Mouse (Mus musculus) heart, embryonic 14.5 days (tissue): Measurements from ENCODE around the gene Alpl. TPM values are rescaled to one million over a fixed set of nuclear protein-coding genes. Genes with fewer than 3 reads are reported as not detected.

Source experiments
- ATAC-seq: fragments of 200-750 bp; cut with Nextera tagmentation; 2 replicates; pipeline ENCODE4 v1.8.0; 2017; ENCODE audit warnings: low read depth, moderate TSS enrichment; ENCODE audit not compliant: insufficient number of reproducible peaks, insufficient read depth, low FRiP score
- H3K27ac ChIP-seq, 2 experiments: fragments of 200-500 bp in 1 of 2; fragments of 300-500 bp in 1 of 2; sonication (generic) in 1 of 2; replicated peaks in 1 of 2; 2 replicates each; pipeline ENCODE4 v1.5.1; 2012 to 2014; ENCODE audit warnings: low read depth in 2 of 2, low read length in 2 of 2, control low read depth in 1 of 2, mild to moderate bottlenecking in 1 of 2, mixed read lengths in 1 of 2; ENCODE audit not compliant: control insufficient read depth in 1 of 2, insufficient read depth in 1 of 2
- H3K27me3 ChIP-seq: fragments of 300-500 bp; sonication (generic); 2 replicates; pipeline ENCODE4 v1.6.1; 2014; ENCODE audit warnings: mild to moderate bottlenecking, low read length, control low read depth; ENCODE audit not compliant: control insufficient read depth, insufficient read depth
- H3K36me3 ChIP-seq: fragments of 300-500 bp; sonication (generic); 2 replicates; pipeline ENCODE4 v1.6.1; 2014; ENCODE audit warnings: mild to moderate bottlenecking, control low read depth, low read length, mixed read lengths; ENCODE audit not compliant: control insufficient read depth, insufficient read depth
- H3K4me1 ChIP-seq, 2 experiments: fragments of 200-500 bp in 1 of 2; fragments of 300-500 bp in 1 of 2; sonication (generic) in 1 of 2; 2 replicates each; pipeline ENCODE4 v1.6.1; 2012 to 2014; ENCODE audit warnings: low read length in 2 of 2, control low read depth in 1 of 2, mixed read lengths in 1 of 2; ENCODE audit not compliant: control insufficient read depth in 2 of 2, insufficient read depth in 2 of 2
- H3K4me2 ChIP-seq: fragments of 300-500 bp; sonication (generic); 2 replicates; pipeline ENCODE4 v1.6.1; 2014; ENCODE audit warnings: mild to moderate bottlenecking, low read length
- H3K4me3 ChIP-seq, 2 experiments: fragments of 200-500 bp in 1 of 2; fragments of 300-500 bp in 1 of 2; sonication (generic) in 1 of 2; 2 replicates each; pipeline ENCODE4 v1.5.1; 2012 to 2014; ENCODE audit warnings: low read length in 2 of 2, mild to moderate bottlenecking in 2 of 2, control low read depth in 1 of 2, low read depth in 1 of 2, moderate library complexity in 1 of 2; ENCODE audit not compliant: control insufficient read depth in 1 of 2, insufficient read depth in 1 of 2
- H3K9ac ChIP-seq: fragments of 300-500 bp; sonication (generic); 2 replicates; pipeline ENCODE4 v1.6.1; 2014; ENCODE audit warnings: mild to moderate bottlenecking, low read length
- H3K9me3 ChIP-seq: fragments of 300-500 bp; sonication (generic); 2 replicates; pipeline ENCODE4 v1.6.1; 2016; ENCODE audit warnings: low read length, control low read depth; ENCODE audit not compliant: control insufficient read depth
- WGBS: fragments of 180-500 bp; shearing (Covaris S2); extraction: QIAGEN DNeasy Blood & Tissue Kit; methylation state at CpG from one replicate; pipeline ENCODE4 v1.1.7; 2014; 5-methylcytosine and 5-hydroxymethylcytosine counted together
- polyA plus RNA-seq: library from polyadenylated mRNA; unstranded; fragments of >200 nt; fragmentation: Nextera tagmentation; extraction: Ambion mirVana; gene quantifications from 2 replicates; pipeline ENCODE4 v1.2.1, GENCODE M21; 2014

The Alpl gene
- polyA plus RNA-seq, 1 experiment from 2014 or later, result 2.2 TPM

- no peaks in the 10 kb centered on the region for H3K36me3 ChIP-seq
- H3K4me3 ChIP-seq, result no peak overlapping the region
- H3K27me3 ChIP-seq, result no peaks in the 10 kb centered on the region; the same call in 1 of the 2 replicates
- no peak overlapping the region for H3K27ac ChIP-seq
- WGBS, result 53% methylated on average over 14 of the region's 14 CpGs
- no peak overlapping the region for H3K4me2 ChIP-seq
- H3K4me1 ChIP-seq, result peaks cover 0 to 6% of the 10 kb centered on the region in 2 experiments; a peak in 3 of 4 replicates
- H3K9ac ChIP-seq, result no peak overlapping the region
- no peak for ATAC-seq
- no peaks in the 10 kb centered on the region for H3K9me3 ChIP-seq
Measured at GRCm38 (mm10) chr4:137770901-137771612, 25.1 kb downstream of the Alpl start.

- peaks cover 7 to 10% of the 10 kb centered on the region in 2 experiments; a peak in 3 of 4 replicates for H3K4me1 ChIP-seq
- WGBS, result 11% methylated on average over 7 of the region's 7 CpGs
- no peak overlapping the region for H3K27ac ChIP-seq
- no peak for ATAC-seq
- H3K27me3 ChIP-seq, result no peaks in the 10 kb centered on the region; the same call in 1 of the 2 replicates
- no peak overlapping the region for H3K4me3 ChIP-seq
- H3K9ac ChIP-seq, result no peak overlapping the region
- no peaks in the 10 kb centered on the region for H3K36me3 ChIP-seq
- no peaks in the 10 kb centered on the region for H3K9me3 ChIP-seq
- no peak overlapping the region for H3K4me2 ChIP-seq
Measured at GRCm38 (mm10) chr4:137769635-137770034, 26.5 kb downstream of the Alpl start.

GRCm38 (mm10) chr4:137768831-137769230 lies 27.4 kb downstream of the Alpl start:
- Histone ChIP-seq H3K4me1 (peaks cover 7 to 12% of the 10 kb centered on the region in 2 experiments), H3K9me3 (no peaks in the 10 kb centered on the region), H3K27ac (no peak overlapping the region), H3K9ac (no peak overlapping the region), H3K36me3 (no peaks in the 10 kb centered on the region), H3K4me2 (no peak overlapping the region), H3K27me3 (no peaks in the 10 kb centered on the region; the same call in 1 of the 2 replicates), H3K4me3 (no peak overlapping the region)
- ATAC-seq, result no peak; the same call in 1 of the 2 replicates
- WGBS, result 82% methylated on average over 6 of the region's 6 CpGs

- WGBS, result 87% methylated on average over 5 of the region's 5 CpGs
- H3K9ac ChIP-seq, result no peak overlapping the region
- H3K9me3 ChIP-seq, result no peaks in the 10 kb centered on the region
- ATAC-seq, result no peak
- H3K27ac ChIP-seq, result no peak overlapping the region
- peaks cover 7 to 12% of the 10 kb centered on the region in 2 experiments for H3K4me1 ChIP-seq
- H3K4me3 ChIP-seq, result no peak overlapping the region
- H3K27me3 ChIP-seq, result no peaks in the 10 kb centered on the region; the same call in 1 of the 2 replicates
- no peak overlapping the region for H3K4me2 ChIP-seq
- H3K36me3 ChIP-seq, result no peaks in the 10 kb centered on the region
Measured at GRCm38 (mm10) chr4:137768381-137768780, 27.8 kb downstream of the Alpl start.

GRCm38 (mm10) chr4:137766365-137766764 lies 29.8 kb downstream of the Alpl start:
- ATAC-seq, result no peak
- Histone ChIP-seq H3K4me2 (no peak overlapping the region), H3K4me3 (no peak overlapping the region), H3K27ac (no peak overlapping the region), H3K27me3 (no peaks in the 10 kb centered on the region; the same call in 1 of the 2 replicates), H3K4me1 (peaks cover 7 to 12% of the 10 kb centered on the region in 2 experiments), H3K9me3 (no peaks in the 10 kb centered on the region), H3K9ac (no peak overlapping the region), H3K36me3 (no peaks in the 10 kb centered on the region)
- WGBS, result 36% methylated on average over 5 of the region's 5 CpGs

- peaks cover 7 to 12% of the 10 kb centered on the region in 2 experiments for H3K4me1 ChIP-seq
- H3K9me3 ChIP-seq, result no peaks in the 10 kb centered on the region
- H3K9ac ChIP-seq, result peak overlapping the region; percentile 8; the same call in 1 of the 2 replicates
- H3K4me2 ChIP-seq, result no peak overlapping the region
- 49% methylated on average over 7 of the region's 7 CpGs for WGBS
- ATAC-seq, result no peak
- H3K27ac ChIP-seq, result no peak overlapping the region
- no peaks in the 10 kb centered on the region; the same call in 1 of the 2 replicates for H3K27me3 ChIP-seq
- no peaks in the 10 kb centered on the region for H3K36me3 ChIP-seq
- H3K4me3 ChIP-seq, result no peak overlapping the region
Measured at GRCm38 (mm10) chr4:137765554-137765971, 30.6 kb downstream of the Alpl start.

GRCm38 (mm10) chr4:137764621-137765020 lies 31.6 kb downstream of the Alpl start:
- no peak overlapping the region for H3K4me3 ChIP-seq
- no peaks in the 10 kb centered on the region for H3K9me3 ChIP-seq
- ATAC-seq, result no peak
- H3K27me3 ChIP-seq, result no peaks in the 10 kb centered on the region
- 75% methylated on average over 3 of the region's 3 CpGs for WGBS
- H3K27ac ChIP-seq, result no peak overlapping the region
- H3K4me2 ChIP-seq, result no peak overlapping the region
- H3K36me3 ChIP-seq, result no peaks in the 10 kb centered on the region
- H3K4me1 ChIP-seq, result peaks cover 7% of the 10 kb centered on the region in 2 experiments
- H3K9ac ChIP-seq, result no peak overlapping the region
